ENCODE assay signal across 18 mouse cellular contexts in the genomic region with DNA sequence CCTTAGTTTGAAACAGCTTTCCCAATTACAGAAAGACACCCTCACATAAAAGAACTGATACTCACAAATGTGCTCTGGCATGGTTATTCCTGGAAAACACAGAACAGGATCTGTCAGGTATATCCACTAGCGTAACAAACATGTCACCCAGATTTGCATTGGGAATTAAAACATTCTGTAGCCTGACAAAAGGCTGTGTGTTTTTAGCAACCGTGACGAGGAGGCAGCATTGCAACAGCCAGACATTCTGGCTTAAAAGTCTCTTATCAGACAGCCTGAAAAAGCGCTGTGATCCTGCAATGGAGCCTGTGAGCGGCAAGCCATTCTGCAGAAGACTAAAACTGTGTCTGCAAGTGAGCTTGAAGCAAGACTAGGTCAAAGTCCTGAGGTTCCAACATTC.
A peak's percentile ranks its signal among the peaks of the same experiment; 100 is the strongest.
DNase-seq lines count a peak whose midpoint lies in the region; ATAC-seq and TF ChIP-seq lines count a peak whose summit lies in the region.
"Had no signal": no experiment of that assay in that cellular context is flagged by ENCODE, and none has a peak within 500 bp of the region (broad histone marks: within the 10 kb centered on the region; RNA-seq: fewer than 3 reads in every experiment).

No protein-coding gene starts in this region.

- H3K27ac ChIP-seq in heart, embryonic 11.5 days (ENCODE audit: low read depth, low read length) = no peak overlapping the region
- no peak overlapping the region for H3K27ac ChIP-seq in hindbrain, postnatal 0 days
- no peak overlapping the region for H3K27ac ChIP-seq in hindbrain, embryonic 14.5 days
- H3K27ac ChIP-seq in forebrain, embryonic 16.5 days (ENCODE audit: low read length) = peak overlapping the region; percentile 45
- H3K27ac ChIP-seq: kidney, postnatal 0 days; layer of hippocampus, adult 2 months; limb, embryonic 15.5 days; macrophage had no signal

- ATAC-seq in heart, embryonic 11.5 days (replicated peaks; ENCODE audit: insufficient number of reproducible peaks, low FRiP score, low TSS enrichment) = no peak
- no peak for ATAC-seq in hindbrain, postnatal 0 days
- no peak for ATAC-seq in hindbrain, embryonic 14.5 days (ENCODE audit: low FRiP score)
- peak; percentile 72 for ATAC-seq in forebrain, embryonic 16.5 days
- ATAC-seq: CD4-positive, CD25-positive, alpha-beta regulatory T cell, adult 4 months; intestine, embryonic 16.5 days had no signal

- TF ChIP-seq CTCF in hindbrain, postnatal 0 days (IDR thresholded peaks at IDR 0.05; ENCODE audit: low read depth) = no peak
- TF ChIP-seq CTCF in brain, embryonic 14.5 days (IDR thresholded peaks at IDR 0.05; ENCODE audit: borderline replicate concordance, extremely low read depth, insufficient read depth, insufficient read length) = no peak

- no peaks in the 10 kb centered on the region for H3K27me3 ChIP-seq in heart, embryonic 11.5 days (ENCODE audit: control insufficient read depth, insufficient read depth, low read length)
- H3K27me3 ChIP-seq in hindbrain, postnatal 0 days (ENCODE audit: insufficient read depth, low read length) = no peaks in the 10 kb centered on the region
- H3K27me3 ChIP-seq in hindbrain, embryonic 14.5 days (ENCODE audit: control insufficient read depth, insufficient read depth, low read length) = no peaks in the 10 kb centered on the region
- no peaks in the 10 kb centered on the region for H3K27me3 ChIP-seq in forebrain, embryonic 16.5 days (replicated peaks; ENCODE audit: control insufficient read depth, insufficient read depth, low read length)
- H3K27me3 ChIP-seq: limb, embryonic 15.5 days had no signal

- H3K9me3 ChIP-seq in heart, embryonic 11.5 days (replicated peaks; ENCODE audit: control insufficient read depth, low read length) = no peaks in the 10 kb centered on the region
- no peaks in the 10 kb centered on the region for H3K9me3 ChIP-seq in hindbrain, postnatal 0 days (ENCODE audit: low read length)
- no peaks in the 10 kb centered on the region for H3K9me3 ChIP-seq in hindbrain, embryonic 14.5 days (ENCODE audit: control insufficient read depth, low read length)
- no peaks in the 10 kb centered on the region for H3K9me3 ChIP-seq in forebrain, embryonic 16.5 days (ENCODE audit: control insufficient read depth, low read length)
- H3K9me3 ChIP-seq: limb, embryonic 15.5 days had no signal

- DNase-seq in heart, adult 18-20 months = no peak
- DNase-seq in hindbrain, postnatal 0 days (ENCODE audit: low spot score) = peak; percentile 20
- no peak for DNase-seq in hindbrain, embryonic 14.5 days (ENCODE audit: low spot score)
- peak; percentile 70 for DNase-seq in brain, embryonic 14.5 days (ENCODE audit: low read depth)
- DNase-seq in kidney, adult 8-10 months = no peak
- DNase-seq: adrenal gland, adult 2 months; cerebellum, adult 9-11 months; lung, adult 18-20 months; retina, postnatal 1 day had no signal

- 26% methylated on average over 5 of the region's 5 CpGs for WGBS in heart, embryonic 11.5 days (ENCODE audit: insufficient replicate concordance)
- 28% methylated on average over 5 of the region's 5 CpGs for WGBS in hindbrain, postnatal 0 days
- 42% methylated on average over 5 of the region's 5 CpGs for WGBS in hindbrain, embryonic 14.5 days
- WGBS in forebrain, embryonic 16.5 days = 21% methylated on average over 5 of the region's 5 CpGs

- H3K4me3 ChIP-seq in heart, embryonic 11.5 days (ENCODE audit: low read depth, low read length) = no peak overlapping the region
- H3K4me3 ChIP-seq in hindbrain, postnatal 0 days (ENCODE audit: low read length) = no peak overlapping the region
- no peak overlapping the region for H3K4me3 ChIP-seq in hindbrain, embryonic 14.5 days (replicated peaks; ENCODE audit: low read length)
- H3K4me3 ChIP-seq in forebrain, embryonic 16.5 days (replicated peaks; ENCODE audit: low read length) = no peak overlapping the region
- H3K4me3 ChIP-seq: layer of hippocampus, adult 2 months; limb, embryonic 15.5 days; myocyte had no signal

- H3K36me3 ChIP-seq in heart, embryonic 11.5 days (ENCODE audit: control insufficient read depth, insufficient read depth, low read length) = no peaks in the 10 kb centered on the region
- H3K36me3 ChIP-seq in hindbrain, postnatal 0 days (ENCODE audit: insufficient read depth, low read length) = no peaks in the 10 kb centered on the region
- no peaks in the 10 kb centered on the region for H3K36me3 ChIP-seq in hindbrain, embryonic 14.5 days (replicated peaks; ENCODE audit: control insufficient read depth, insufficient read depth)
- H3K36me3 ChIP-seq in forebrain, embryonic 16.5 days (ENCODE audit: control insufficient read depth, insufficient read depth) = no peaks in the 10 kb centered on the region
- H3K36me3 ChIP-seq: limb, embryonic 15.5 days had no signal

- no peak for TF ChIP-seq POLR2A in brain, embryonic 14.5 days (IDR thresholded peaks at IDR 0.05; ENCODE audit: borderline replicate concordance, extremely low read depth, insufficient read depth, insufficient read length, poor library complexity, severe bottlenecking)

- peak overlapping the region; percentile 2; the same call in 1 of the 2 replicates for H3K4me2 ChIP-seq in heart, embryonic 11.5 days
- H3K4me2 ChIP-seq in hindbrain, postnatal 0 days (ENCODE audit: low read depth, low read length) = no peak overlapping the region
- H3K4me2 ChIP-seq in hindbrain, embryonic 14.5 days (replicated peaks) = no peak overlapping the region
- no peak overlapping the region; the same call in 1 of the 2 replicates for H3K4me2 ChIP-seq in forebrain, embryonic 16.5 days (ENCODE audit: low read length)
- H3K4me2 ChIP-seq: limb, embryonic 15.5 days had no signal

- no peak overlapping the region for H3K9ac ChIP-seq in heart, embryonic 11.5 days (ENCODE audit: low read depth, low read length)
- H3K9ac ChIP-seq in hindbrain, postnatal 0 days (replicated peaks; ENCODE audit: low read length) = no peak overlapping the region
- no peak overlapping the region for H3K9ac ChIP-seq in hindbrain, embryonic 14.5 days
- no peak overlapping the region for H3K9ac ChIP-seq in forebrain, embryonic 16.5 days (replicated peaks; ENCODE audit: low read depth, low read length)
- H3K9ac ChIP-seq: limb, embryonic 15.5 days had no signal

- no peaks in the 10 kb centered on the region for H3K4me1 ChIP-seq in heart, embryonic 11.5 days (ENCODE audit: control insufficient read depth, insufficient read depth, low read length)
- H3K4me1 ChIP-seq in hindbrain, postnatal 0 days (ENCODE audit: insufficient read depth, low read length) = no peaks in the 10 kb centered on the region
- H3K4me1 ChIP-seq in hindbrain, embryonic 14.5 days (replicated peaks; ENCODE audit: control insufficient read depth, insufficient read depth, low read length) = no peaks in the 10 kb centered on the region; the same call in 1 of the 2 replicates
- H3K4me1 ChIP-seq in forebrain, embryonic 16.5 days (replicated peaks; ENCODE audit: control insufficient read depth, insufficient read depth, low read length) = peaks cover 3% of the 10 kb centered on the region
- H3K4me1 ChIP-seq: limb, embryonic 15.5 days had no signal

Comparison
In these comparisons a context has a peak if more than half of its experiments do, and no peak if none do; other contexts are left out.
1. DNase-seq: peak in hindbrain, postnatal 0 days (single experiment) and brain, embryonic 14.5 days (single experiment); none in heart, adult 18-20 months (0 of 2), hindbrain, embryonic 14.5 days (single experiment) and kidney, adult 8-10 months (0 of 2).